Mouse (Mus musculus) ovary, postnatal 10 days (tissue): Measurements from ENCODE around the gene Ankrd6.

Source experiments
- DNase-seq: peaks from one replicate; pipeline ENCODE4 v3.0.0; 2022; ENCODE audit warnings: low spot score

Gene Ankrd6

GRCm38 (mm10) chr4:32948696-32949095 is 1.9 kb downstream of the Ankrd6 start:
- no peak for DNase-seq

GRCm38 (mm10) chr4:32947631-32948030 is 3.0 kb downstream of the Ankrd6 start:
- no peak for DNase-seq

DNA sequence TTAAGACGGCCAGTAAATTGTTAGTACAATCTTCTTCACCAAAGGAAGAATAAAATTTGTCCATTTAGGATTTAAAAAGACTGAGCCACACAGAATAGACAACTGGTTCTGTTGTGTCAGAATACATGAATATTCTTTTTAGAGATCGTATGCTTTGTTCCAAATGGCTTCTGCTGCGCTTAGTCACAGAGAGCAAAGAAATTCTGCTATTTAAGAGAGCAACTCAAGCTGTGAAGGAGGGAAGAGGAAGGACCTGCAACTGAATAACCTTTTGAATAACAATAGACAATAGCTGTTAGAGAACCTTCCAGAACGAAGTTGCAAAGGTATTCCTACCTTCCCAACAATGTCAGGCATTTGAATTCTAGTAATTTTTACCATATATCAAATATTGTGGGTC is 9.7 kb downstream of the Ankrd6 start:
- DNase-seq, result no peak

DNA sequence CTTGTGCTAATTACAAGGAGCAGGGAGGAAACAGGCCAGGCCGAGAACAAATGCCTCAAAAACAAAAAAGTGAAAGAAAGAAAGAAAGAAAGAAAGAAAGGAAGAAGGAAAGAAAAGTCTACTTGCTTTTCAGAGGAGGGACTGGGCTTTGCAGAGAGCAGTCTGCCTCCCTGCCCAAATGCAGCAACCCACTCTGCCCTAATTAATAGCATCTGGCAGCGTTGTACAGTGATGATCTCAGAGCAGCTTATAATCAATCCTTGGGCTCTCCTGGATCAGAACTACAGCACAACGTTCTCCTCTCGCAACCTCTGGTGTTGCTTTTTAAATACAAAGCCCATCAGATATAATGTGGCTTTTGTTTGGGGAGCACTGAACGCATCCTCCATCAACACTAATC is 10.7 kb downstream of the Ankrd6 start:
- no peak for DNase-seq

DNA sequence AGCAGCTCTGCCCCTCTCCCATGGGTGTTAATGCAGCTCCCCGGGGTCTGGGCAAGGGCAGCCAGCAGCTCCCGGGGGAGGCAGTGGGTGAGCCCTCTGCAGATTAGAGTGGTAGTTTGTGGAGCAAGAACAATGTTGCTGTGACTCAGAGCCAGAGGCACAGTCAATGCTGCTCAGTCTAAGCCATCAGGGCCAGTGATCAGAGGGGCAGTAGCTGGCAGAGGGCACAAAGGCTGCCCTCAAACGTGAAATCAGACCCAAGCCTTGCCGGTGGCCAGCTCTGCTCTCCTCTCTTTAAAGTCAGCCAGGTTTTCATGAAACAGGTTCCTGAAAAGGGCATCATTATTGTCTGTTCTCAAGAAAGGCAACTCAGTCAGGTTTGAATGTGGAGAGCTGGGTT is 11.1 kb downstream of the Ankrd6 start:
- DNase-seq, result no peak

- no peak for DNase-seq
Measured at GRCm38 (mm10) chr4:32936762-32937341, 13.8 kb downstream of the Ankrd6 start.

DNA sequence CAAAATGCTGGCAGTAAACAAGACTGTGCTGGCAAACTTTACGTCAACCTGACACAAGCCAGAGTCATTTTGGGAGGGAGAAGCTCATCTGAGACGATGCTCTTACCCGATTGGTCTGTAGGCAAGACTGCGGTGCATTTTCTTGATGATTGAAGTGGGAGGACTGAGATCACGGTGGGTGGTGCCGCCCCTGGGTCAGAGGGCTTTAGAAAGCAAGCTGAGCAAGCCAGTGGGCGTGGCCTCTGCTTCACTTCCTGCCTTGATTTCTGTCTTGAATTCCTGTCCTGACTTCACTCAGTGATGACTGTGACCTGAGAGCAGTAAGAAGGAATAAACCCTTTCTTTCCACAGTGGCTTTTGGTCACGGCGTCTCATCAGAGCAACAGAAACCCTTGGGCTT is 18.6 kb downstream of the Ankrd6 start:
- DNase-seq, result no peak

DNA sequence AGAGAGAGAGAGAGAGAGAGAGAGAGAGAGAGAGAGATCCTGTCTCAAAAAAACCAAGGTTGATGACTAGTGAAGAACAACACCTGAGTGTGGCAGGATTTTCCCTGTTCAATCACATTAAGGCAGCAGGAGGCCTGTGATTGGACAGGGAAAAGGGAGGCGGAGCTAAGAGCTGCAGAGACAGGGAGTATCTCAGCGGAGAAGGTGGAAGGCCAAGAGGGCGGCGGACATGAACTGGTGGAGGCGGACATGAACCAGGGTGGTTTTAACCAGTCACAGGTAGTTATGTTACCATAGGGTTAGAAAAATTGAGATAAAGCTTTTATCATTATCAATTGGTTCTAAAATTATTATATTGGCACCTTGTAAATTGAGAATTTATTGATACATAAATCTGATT is 20.9 kb downstream of the Ankrd6 start:
- no peak for DNase-seq

- DNase-seq, result no peak
Measured at GRCm38 (mm10) chr4:32928692-32929448, 21.8 kb downstream of the Ankrd6 start.

DNA sequence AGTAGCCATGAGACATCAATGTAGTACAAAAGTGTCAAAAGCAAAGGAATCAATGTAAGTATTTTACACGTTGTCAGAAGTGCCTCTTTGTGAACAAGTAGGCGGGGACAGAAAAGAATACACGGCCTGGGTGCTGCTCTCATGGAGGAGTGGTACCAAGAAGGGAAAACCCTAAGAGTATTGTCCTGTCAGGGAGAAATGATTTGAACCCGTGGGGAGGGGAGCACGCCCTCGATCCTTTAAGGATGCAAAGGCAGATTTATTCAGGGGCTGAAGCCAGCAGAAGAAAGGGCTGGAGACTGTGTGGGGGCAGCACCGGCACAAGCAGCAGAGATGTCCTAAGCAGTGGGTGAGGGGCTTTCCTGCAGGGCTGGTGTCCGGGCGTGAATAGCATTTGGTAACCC is 26.7 kb downstream of the Ankrd6 start:
- no peak for DNase-seq

GRCm38 (mm10) chr4:32923436-32923835 is 27.2 kb downstream of the Ankrd6 start:
- no peak for DNase-seq

DNA sequence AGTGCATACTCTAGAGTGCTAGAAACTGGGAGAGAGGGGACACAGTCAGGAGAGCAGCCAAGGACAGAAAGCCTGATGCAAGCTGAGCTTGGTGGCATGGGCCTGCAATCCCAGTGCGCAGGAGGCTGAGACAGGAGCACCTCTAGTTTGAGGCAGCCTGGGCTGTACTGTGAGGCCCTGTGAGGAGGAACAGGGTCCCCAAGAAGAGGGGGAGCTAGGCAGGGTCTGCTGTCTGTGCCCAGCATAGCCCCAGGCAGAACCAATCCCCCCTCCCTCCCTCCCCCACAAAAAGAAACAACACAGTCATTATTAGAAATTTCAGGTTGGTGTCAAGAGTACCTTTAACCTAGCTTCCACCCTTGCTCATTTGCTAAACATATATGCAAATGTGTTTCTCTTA is 27.8 kb downstream of the Ankrd6 start:
- DNase-seq, result no peak

- no peak for DNase-seq
Measured at GRCm38 (mm10) chr4:32920863-32921262, 29.8 kb downstream of the Ankrd6 start.

GRCm38 (mm10) chr4:32918571-32918970 is 32.1 kb downstream of the Ankrd6 start:
- no peak for DNase-seq

GRCm38 (mm10) chr4:32916689-32917385 is 33.8 kb downstream of the Ankrd6 start:
- no peak for DNase-seq

DNA sequence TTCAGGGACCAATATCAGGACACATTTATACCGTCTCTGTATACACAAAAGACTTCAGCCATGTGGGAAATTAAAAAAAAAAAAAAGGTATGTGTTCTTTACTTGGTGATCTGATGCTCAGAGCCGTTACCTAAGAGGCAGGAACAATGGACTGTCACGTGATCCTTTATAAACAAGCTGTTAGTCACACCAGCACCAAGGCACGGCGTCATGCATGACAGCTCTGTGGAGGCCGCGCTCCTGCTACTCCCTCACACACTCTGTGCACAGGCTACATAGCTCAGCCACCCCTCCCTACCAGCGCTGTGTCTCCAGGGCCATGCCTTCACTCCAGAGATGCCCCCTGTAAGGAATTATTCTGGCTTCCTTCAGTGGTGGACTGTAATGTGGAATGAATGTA is 34.7 kb downstream of the Ankrd6 start:
- no peak for DNase-seq

GRCm38 (mm10) chr4:32909996-32910395 is 40.6 kb downstream of the Ankrd6 start:
- DNase-seq, result no peak

DNA sequence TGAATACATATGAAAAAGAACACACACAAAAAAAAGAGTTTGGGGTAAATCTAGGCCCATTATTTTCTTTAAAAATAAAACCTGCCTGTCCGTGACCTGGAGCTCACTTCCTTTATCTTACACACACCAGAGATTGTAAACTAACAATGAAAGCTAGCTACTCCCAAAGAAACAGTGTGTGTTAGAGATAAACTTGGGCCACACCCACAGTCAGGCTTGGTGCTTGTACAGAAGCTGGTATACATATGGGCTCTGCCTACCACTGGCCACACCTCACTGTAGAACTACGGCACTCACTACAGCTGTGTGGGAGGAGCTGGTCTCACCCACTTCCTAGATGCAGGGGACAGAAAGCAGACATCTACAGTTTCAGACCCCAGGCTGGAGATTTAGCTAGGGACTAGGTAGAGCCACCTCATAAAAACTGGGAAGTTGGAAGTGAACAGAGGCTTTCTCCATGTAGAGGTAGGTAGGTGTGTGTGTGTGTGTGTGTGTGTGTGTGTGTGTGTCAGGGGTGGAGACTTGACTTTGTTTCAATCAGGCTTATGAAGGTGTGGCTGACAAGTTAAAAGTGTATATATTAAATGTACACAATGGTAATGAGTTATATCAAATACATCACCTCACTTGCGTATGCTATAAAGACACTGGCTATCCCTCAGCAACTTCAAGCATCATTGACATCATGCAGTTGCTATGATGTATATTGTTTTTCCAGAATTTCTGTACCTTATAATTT is 41.2 kb downstream of the Ankrd6 start:
- no peak for DNase-seq

DNA sequence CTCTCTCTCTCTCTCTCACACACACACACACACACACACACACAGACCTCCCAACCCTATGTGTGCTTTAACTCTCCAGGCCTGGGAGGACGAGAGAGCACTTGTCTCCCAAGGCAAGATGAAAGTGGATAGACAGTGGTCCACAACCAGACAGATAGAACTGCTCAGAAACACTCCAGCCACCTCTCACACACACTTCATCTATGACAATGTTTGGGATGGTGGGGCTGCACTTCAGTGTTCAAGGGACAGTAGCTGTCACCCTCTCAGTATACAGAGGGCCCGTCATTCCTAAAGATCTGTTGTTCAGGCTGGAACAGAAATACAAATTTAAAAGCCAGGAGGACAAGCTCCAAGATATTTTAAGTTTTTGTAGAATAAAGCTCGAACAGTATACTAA is 43.0 kb downstream of the Ankrd6 start:
- DNase-seq, result no peak

DNA sequence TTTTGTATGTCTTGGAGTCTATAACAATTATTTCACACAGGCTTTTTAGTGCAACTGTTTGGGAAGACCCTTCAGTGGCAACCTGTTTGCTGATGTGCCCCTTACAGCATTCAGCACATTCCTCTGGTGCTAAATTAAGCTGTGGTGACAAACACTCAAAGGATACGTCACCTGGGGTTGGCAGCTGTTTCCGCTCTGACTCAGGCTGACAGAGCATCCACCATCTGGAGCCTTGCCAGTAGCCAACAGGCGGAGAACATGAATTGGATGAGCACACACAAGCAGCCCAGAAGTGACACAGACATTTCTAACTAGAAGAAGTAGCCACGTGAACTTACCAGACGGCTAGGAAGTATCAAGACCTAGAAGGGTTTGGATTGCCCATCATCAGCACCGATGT is 44.0 kb downstream of the Ankrd6 start:
- no peak for DNase-seq

- no peak for DNase-seq
Measured at GRCm38 (mm10) chr4:32905913-32906312, 44.7 kb downstream of the Ankrd6 start.

GRCm38 (mm10) chr4:32905381-32905780 is 45.3 kb downstream of the Ankrd6 start:
- DNase-seq, result no peak

GRCm38 (mm10) chr4:32903826-32904225 is 46.8 kb downstream of the Ankrd6 start:
- DNase-seq, result no peak
